Mouse (Mus musculus): Measurements from ENCODE around the gene Arhgdib.

- TF ChIP-seq POLR2A (IDR thresholded peaks at IDR 0.05; ENCODE audit: insufficient read length, low read depth) (no peak), MYOG (IDR thresholded peaks at IDR 0.05; ENCODE audit: control insufficient read depth in 1 of 3, insufficient read depth in 1 of 3, insufficient read length in 2 of 3, low read depth in 2 of 3) (no peak), TCF3 (IDR thresholded peaks at IDR 0.05; ENCODE audit: insufficient read length, low read depth) (no peak), REST (IDR thresholded peaks at IDR 0.05; ENCODE audit: insufficient read depth, insufficient read length) (no peak), USF1 (IDR thresholded peaks at IDR 0.05; ENCODE audit: low read depth) (no peak), E2F4 (IDR thresholded peaks at IDR 0.05; ENCODE audit: insufficient read depth) (no peak)
Measured at GRCm38 (mm10) chr6:136887854-136888253, 53.8 kb downstream of the Arhgdib start.
